Mouse (Mus musculus) layer of hippocampus, adult 2 months (tissue): Measurements from ENCODE around the gene Olfr464. TPM values are rescaled to one million over a fixed set of nuclear protein-coding genes. Genes with fewer than 3 reads are reported as not detected.
A peak's percentile ranks its signal among the peaks of the same experiment; 100 is the strongest.

Experiments
- DNase-seq, 2 experiments: peaks; one replicate each; pipeline ENCODE4 v3.0.0; 2022; ENCODE audit warnings: low spot score in 2 of 2
- H3K27ac ChIP-seq: fragments of 200-600 bp; 2 replicates; pipeline ENCODE4 v1.8.1; 2022
- H3K4me3 ChIP-seq: fragments of 200-600 bp; 2 replicates; pipeline ENCODE4 v1.8.1; 2022; ENCODE audit warnings: mild to moderate bottlenecking
- CTCF ChIP-seq: fragments of 200-600 bp; conservative IDR thresholded peaks from 2 replicates; pipeline ENCODE4 v1.8.1; 2022; ENCODE audit warnings: antibody characterized with exemption, mild to moderate bottlenecking, moderate library complexity
- long read RNA-seq, 2 experiments: library from polyadenylated mRNA; stranded (forward); transcript quantifications; one replicate each; pipeline ENCODE4 v2.0.0; 2021; ENCODE audit warnings: borderline mapping rate in 2 of 2
- total RNA-seq, 2 experiments: library from RNA; stranded (reverse); gene quantifications; 2 replicates each; pipeline ENCODE4 v1.2.3; 2021

Gene Olfr464
- total RNA-seq, result not detected
- long read RNA-seq, experiment 1, result 0 reads
- long read RNA-seq, experiment 2, result 0 reads

DNA sequence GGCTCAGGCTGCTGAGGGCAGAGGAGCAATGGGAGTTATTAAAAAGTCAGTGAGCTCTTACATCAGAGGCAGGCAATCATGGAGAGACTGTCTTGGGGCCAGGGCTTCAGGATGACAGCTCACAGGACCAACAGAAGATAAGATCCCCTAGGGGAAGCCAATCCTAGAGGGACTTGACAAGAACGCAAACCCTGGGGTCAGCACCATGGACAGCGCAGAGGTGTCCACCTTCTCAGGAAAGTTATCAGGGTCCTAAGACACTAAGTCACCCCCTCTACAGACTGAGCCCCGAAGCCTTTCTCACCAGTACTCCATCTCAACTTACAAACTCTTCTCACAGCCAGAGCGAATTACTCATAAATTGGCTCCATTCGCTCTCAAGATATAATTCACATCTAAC is at the start of gene Olfr464:
Gene Olfr464, minus strand, starts transcription at position 2 of the 400 bp plus-strand sequence.
- Histone ChIP-seq H3K4me3 (no peak within 1 kb of the TSS), H3K27ac (no peak within 1 kb of the TSS)
- no peak for TF ChIP-seq CTCF
- DNase-seq, result no peak

DNA sequence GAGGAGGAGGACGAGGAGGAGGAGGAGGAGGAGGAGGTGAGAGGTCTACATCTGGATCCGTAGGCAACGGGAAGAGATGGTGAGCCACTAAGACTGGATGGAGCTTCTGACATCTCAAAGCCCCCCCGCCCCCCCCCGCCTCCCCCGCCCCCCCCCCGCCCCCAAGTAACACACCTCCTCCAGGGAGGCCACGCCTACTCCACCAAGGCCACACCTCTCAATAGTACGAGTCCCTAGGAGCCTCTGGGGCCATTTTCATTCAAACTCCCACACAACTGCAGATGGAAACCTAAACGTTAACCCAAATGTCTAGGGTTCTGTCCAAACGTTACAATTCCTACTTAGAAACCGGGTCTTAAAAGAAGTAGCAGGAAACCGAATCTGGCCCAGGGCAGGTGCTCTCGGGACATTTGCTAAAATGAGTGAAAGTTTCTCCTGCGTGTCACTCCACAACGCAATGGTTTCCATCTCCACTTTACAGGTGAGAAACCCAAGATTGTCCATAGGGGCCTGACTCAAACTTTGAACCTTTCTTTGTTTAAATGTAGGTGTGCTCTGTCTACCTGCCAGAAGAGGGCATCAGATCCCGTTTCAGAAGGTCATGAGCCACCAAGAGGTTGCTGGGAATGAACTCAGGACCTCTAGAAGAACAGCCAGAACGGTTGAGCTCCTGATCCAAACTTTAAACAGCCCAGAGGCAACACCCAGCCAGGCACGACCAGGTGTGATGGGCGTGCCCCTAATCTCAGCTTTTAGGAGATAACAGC is 47.8 kb upstream of the Olfr464 start:
- no peak overlapping the region for H3K4me3 ChIP-seq
- no peak overlapping the region for H3K27ac ChIP-seq
- no peak for DNase-seq
- TF ChIP-seq CTCF, result peak; percentile 47

DNA sequence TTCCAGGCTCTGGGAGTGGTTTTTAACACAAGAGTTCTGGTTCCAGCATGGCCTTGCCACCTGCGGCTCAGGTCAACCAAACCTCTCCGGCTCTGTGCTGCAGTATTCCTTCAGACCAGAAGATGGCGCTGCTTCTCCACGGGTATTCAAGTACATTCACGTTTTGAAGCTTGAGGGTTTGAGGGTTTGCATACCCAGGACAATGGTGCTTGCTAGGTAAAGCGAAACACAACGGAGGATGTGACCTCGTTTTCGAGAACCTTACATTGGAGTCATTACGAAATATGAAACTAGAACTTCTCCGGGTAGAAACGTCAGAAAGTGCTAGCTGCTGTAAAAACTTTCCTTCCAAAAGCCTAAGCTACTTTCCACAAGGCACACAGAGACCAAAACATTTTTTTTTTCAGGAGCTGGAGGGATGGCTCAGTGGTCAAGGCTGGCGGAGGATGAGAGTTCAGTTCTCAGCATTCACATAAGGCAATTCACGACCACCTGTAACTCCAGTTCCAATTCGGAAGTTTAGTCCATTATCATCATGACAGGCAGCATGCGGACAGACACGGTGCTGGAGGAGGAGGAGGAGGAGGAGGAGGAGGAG is 47.0 kb upstream of the Olfr464 start:
- Histone ChIP-seq H3K4me3 (peak overlapping the region; percentile 26; the same call in 1 of the 2 replicates), H3K27ac (no peak overlapping the region)
- peak; percentile 100 for TF ChIP-seq CTCF
- DNase-seq, result peak; percentile 61 to 91

DNA sequence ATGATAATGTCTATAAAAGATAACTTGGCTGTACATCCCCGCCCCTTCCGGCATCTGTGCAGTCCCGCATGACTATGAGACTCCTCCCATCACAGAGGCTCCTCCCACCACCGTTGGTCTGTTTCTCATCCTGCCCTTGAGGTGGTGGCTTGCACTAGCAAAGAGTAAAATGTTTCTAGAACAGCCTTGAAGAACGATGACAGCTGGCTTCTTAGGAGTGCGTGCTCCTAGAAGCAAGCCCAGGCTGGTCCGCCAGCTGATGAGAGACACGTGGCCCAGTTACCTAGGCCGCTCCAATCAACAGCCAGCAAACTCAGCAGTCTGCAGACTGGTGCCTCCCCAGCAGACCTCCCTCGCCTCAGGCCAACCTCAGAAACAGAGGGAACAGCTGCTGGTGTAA is 45.4 kb upstream of the Olfr464 start:
- TF ChIP-seq CTCF, result no peak
- H3K4me3 ChIP-seq, result no peak overlapping the region
- H3K27ac ChIP-seq, result no peak overlapping the region
- no peak for DNase-seq

DNA sequence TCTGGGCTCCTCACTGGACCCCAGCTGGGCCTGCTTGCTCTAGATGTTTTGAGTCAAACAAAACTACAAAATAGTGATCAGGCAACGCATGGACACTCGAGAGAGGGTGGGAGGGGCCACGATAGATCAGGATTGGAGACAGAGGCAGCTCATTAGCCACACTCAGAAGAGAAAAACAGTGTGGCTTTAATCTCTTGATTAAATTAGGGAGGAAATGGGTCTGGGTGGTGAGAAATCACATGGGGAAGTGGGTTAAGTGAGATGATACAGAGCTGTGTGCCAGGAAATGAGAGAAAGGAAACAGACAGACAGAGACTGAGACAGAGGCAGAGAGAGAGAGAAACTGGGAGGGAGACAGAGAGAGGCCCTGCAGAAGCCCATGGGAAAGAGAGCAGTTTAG is 44.5 kb upstream of the Olfr464 start:
- no peak overlapping the region for H3K4me3 ChIP-seq
- no peak for DNase-seq
- H3K27ac ChIP-seq, result no peak overlapping the region
- no peak for TF ChIP-seq CTCF

DNA sequence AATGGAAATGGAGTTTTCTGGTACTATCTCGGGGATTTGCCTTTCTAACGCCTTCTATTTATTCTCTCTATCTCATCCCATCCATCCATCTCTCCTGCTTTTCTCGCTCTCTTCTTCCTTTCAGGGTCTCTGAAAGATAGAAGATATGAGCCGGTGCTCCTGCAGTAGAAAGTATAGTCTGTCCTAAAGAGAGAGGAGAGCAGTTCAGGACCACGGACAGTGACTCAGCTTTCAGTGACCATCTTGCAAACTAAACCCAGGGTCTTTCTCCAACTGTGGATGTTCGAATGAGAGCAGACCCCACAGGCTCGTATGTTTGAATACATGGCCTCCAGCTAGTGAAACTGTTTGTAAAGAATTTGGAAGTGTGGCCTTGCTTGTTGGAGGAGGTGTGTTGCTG is 36.3 kb upstream of the Olfr464 start:
- TF ChIP-seq CTCF, result no peak
- DNase-seq, result no peak
- H3K27ac ChIP-seq, result no peak overlapping the region
- no peak overlapping the region for H3K4me3 ChIP-seq

DNA sequence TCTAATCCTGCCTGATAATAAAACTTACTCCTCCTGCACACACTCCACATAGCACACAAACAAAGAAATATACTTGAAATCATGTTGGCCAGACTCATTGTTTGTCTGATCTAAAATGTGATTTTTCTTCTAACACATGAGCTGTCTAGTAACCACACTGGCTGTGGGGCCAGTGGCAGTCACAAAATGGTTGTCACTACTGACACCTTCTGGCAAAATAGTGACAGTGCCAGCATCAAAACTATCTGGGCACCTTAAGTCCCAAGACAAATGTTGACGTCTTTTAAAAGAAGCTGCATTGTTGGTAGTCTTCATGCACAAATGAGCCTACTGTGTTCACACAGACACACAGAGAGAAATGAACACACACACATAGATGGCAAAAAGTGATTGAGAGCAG is 34.4 kb upstream of the Olfr464 start:
- TF ChIP-seq CTCF, result peak; percentile 76
- no peak for DNase-seq
- Histone ChIP-seq H3K4me3 (no peak overlapping the region), H3K27ac (no peak overlapping the region)

DNA sequence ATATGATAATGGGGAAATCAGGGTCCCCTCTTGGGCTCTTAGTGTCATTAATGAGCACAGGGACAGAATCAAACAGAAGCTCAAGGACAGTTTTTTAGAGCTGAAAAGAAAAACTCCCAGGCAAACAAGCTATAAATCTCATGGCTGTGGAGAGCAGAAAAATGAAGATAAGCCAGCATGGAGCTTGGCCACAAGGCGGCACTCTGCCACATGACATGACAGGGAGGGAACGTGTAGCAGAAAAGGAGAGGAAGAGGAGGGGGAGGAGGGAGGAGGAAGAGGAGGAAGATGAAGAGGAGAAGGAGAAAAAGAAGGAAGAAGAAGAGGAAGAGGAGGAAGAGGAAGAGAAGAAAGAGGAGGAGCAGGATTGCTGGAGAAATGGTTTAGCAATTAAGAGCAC is 29.2 kb upstream of the Olfr464 start:
- H3K4me3 ChIP-seq, result no peak overlapping the region
- H3K27ac ChIP-seq, result no peak overlapping the region
- TF ChIP-seq CTCF, result peak; percentile 71
- DNase-seq, result no peak

DNA sequence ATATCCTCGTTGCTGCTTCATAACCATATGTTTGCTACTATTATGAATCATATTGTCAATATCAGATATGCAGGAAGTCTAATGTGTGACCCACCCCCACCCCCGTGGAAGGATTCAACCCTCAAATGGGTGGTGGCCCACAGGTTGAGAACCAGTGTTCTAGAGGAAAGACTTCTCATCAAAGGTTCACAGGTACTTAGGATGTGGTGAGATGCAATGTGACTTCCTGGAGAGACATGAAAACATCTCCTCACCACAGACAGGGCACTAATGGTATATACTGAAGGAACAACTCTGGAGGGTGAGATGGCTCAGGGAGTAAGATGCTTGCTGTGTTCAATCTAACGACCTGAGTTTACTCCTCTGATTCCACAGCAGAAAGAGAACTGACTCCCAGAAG is 14.7 kb upstream of the Olfr464 start:
- no peak for DNase-seq
- TF ChIP-seq CTCF, result no peak
- no peak overlapping the region for H3K4me3 ChIP-seq
- H3K27ac ChIP-seq, result no peak overlapping the region

DNA sequence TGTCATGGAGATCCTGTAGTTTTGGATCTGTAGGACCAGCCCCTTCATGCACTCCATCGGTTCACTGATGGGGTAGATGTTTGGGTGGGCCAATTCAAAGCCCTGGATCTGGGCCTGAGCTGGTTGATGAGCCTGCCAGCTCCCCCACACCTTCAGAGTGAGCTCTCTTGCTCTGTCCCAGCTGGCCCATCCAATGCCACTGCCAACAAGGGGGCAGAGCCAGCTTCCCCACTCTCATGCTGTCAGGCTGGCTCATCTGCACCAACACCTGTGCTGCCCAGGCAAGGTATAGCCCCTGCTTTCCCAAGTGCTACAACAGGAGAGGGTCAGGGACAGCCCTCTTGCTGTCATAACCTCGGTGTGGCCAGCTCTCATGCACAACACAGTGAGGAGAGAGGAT is 13.0 kb upstream of the Olfr464 start:
- Histone ChIP-seq H3K4me3 (no peak overlapping the region), H3K27ac (no peak overlapping the region)
- no peak for TF ChIP-seq CTCF
- DNase-seq, result no peak

DNA sequence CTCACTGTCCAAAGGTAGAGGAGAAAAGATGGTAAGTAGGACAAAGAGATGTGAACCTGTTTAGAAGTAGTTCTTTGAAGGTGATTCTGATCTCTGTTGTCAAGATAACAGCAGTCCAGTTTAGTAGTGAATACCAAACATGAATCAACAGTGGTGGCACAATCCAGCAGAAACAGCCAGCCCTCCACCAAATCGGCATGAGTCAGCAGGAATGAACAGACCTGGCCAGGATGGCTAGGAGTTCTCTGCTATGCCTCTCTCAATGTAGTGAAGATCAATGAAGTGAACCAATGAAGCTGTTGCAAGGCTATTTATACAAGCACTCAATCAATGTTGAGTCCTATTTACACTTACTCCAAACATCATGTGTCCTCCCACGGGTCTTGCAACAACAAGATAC is 9.6 kb upstream of the Olfr464 start:
- no peak for DNase-seq
- Histone ChIP-seq H3K27ac (no peak overlapping the region), H3K4me3 (no peak overlapping the region)
- TF ChIP-seq CTCF, result no peak

DNA sequence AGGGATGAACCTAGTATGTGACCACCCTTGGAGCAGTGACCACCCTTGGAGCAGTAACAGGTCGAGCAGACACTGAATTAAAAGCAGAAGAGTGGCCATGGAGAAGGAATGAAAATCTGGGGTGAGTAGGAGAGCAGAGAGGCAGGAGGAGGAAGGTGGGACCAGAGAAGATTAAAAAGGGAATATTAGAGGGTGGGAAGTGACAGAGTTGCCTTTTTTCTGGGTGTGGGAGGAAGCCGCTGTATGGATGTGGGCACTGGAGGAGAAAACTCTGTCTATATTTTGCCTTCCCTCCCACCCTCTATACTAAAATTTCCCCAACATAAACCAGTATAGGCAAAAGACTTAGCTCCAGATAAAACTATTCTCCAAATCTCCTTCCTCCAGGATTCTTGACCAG is 466 bp downstream of the Olfr464 start:
- no peak for DNase-seq
- no peak overlapping the region for H3K4me3 ChIP-seq
- no peak overlapping the region for H3K27ac ChIP-seq
- TF ChIP-seq CTCF, result no peak

DNA sequence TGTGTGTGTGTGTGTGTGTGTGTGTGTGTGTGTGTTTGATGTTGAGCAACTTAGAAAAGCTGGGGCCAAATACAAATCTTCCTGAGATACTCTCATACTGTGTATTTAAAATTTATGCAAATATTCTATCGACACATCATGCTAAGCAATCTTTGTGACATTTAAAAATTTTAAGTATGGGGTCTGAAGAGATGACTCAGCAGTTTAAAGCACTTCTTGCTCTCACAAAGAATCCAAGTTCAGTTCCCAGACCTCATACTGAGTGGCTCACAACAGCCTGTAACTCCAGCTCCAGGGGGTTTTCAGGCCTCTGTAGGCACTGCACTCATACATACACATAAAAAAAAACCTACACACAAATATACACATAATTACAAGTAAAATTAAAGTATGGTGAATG is 4.8 kb downstream of the Olfr464 start:
- no peak for DNase-seq
- no peak overlapping the region for H3K27ac ChIP-seq
- H3K4me3 ChIP-seq, result no peak overlapping the region
- no peak for TF ChIP-seq CTCF

DNA sequence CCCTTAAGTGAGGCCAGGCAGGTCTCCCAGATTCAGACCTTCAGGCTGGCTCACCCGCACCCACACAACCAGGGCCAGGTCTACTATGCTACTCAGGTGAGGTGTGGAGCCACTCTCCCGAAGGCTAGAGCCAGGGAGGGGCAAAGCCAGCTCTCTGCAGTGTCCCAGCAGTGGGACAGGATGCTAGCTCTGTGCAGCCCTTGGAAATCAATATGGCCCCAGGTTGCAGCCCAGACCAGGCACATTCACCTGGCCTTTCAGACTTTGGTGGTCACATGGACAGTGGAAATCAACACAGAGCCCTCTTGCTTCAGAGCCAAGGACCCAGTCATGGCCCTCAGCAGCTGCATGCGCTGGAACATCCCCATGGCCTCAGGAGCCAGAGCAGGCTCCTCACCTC is 16.4 kb downstream of the Olfr464 start:
- Histone ChIP-seq H3K27ac (no peak overlapping the region), H3K4me3 (no peak overlapping the region)
- DNase-seq, result no peak
- no peak for TF ChIP-seq CTCF
